Mouse (Mus musculus) c-Kit-negative CD71-positive TER-119-positive erythroid progenitor cells, embryonic 14.5 days (primary cell): ENCODE data around the gene Rtn4.
"Not testable (repeated sequence)": the region's sequence is repeated elsewhere in the genome, so short reads cannot be mapped to it uniquely, and the experiment has no call there.

Experiments used
- DNase-seq: peaks from one replicate; pipeline ENCODE4 v3.0.0-alpha.2; 2013; ENCODE audit warnings: low read depth, low spot score

The Rtn4 gene

DNA sequence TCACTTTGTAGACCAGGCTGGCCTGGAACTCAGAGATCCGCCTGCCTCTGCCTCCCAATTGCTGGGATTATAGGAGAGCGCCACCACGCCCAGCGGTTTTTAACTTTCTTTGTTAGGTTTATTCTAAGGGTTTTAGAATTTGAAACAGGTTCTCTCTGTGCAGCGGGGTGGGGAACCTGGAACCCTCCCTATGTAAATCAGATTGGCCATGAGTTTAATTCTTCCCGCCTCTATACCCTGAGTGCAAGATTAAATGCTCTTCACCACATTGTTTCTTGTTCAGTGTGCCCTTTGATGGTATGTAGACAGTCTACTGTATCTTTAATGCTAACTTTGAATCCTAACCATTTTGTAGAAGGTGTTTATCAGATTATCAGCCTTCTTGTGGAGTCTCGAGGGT is 21.4 kb downstream of the Rtn4 start:
- DNase-seq, result no peak

DNA sequence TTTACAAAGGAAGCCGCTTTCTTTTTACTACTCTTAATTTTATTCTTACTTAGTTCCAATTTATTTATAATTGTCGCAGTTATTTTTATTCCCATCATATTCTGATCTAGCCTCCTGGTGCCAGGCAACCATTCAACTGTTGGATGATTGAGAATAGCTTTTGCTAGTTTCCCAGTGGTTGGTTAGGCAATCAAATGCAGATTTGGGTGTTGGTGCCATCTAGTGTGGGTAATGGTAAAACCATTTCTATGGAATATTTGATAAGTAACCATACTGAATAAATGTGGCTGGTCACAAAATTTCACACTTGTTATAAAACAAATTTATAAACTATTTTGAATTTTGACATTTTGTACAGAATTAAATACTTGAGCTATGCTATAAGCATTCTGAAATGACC is 22.0 kb downstream of the Rtn4 start:
- DNase-seq, result no peak

DNA sequence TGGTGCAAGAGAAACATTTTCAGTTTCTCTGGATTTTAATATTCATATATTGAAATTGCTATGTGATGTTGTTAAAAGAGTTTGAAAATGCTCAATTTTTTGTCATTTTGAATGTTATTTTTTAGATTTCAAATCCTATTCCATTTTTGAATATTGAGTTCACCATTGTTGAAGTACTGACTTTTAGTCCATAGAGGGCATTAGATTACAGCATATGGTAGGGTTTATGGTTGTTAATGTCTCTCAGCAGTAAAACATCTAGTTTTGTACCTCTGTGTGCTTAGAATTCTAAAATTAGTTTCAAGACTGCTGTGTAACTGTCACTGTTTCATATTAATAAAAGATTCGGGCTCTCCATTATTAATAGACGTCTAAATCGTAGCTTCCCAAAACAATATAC is 22.8 kb downstream of the Rtn4 start:
- no peak for DNase-seq

- no peak for DNase-seq
These were observed 25.8 kb downstream of the Rtn4 start for GRCm38 (mm10) chr11:29718541-29718940.

- no peak for DNase-seq
These were observed 26.9 kb downstream of the Rtn4 start for GRCm38 (mm10) chr11:29719597-29719996.

GRCm38 (mm10) chr11:29724213-29724612 is 31.5 kb downstream of the Rtn4 start:
- peak; percentile 8 for DNase-seq

GRCm38 (mm10) chr11:29725167-29725566 is 32.4 kb downstream of the Rtn4 start:
- no peak for DNase-seq

DNA sequence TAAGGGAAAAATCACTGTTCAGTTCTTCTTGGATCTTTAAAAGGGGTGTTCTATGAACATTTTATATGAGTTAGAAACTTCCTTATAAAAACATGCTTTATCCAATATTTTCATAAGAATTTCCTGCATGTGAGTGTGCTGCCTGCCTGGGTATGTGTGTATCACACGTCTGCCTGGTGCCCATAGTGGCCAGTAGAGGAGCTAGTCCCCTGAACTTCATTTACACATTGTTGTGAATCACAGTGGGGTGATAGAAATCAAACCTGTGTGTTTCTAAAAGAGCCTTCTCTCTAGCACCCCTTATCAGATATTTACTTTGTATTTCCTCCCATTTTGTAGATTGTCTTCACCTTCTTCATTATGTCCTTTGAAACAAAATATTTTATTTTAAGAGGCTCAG is 32.9 kb downstream of the Rtn4 start:
- DNase-seq, result no peak

DNA sequence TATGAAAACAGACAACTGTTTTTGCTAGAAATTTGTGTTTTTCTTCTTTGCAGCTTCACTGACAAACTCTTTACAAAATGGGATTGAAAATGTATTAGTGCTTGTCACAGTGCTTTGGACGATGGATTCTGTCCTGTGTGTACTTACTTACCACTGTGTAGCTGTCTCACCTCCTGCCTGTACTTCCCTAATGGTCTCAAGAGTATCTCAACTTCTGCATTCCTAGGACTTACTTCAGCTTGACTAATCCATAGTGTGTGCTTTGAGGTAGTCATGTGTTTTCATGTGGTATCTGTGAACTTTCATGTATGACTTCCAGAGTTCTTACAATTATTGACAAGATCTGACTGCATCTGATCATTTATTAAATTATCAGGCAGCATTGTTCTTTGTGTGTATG is 35.2 kb downstream of the Rtn4 start:
- no peak for DNase-seq

GRCm38 (mm10) chr11:29739752-29740151 is 47.0 kb downstream of the Rtn4 start:
- no peak for DNase-seq

- no peak for DNase-seq
These were observed 52.1 kb downstream of the Rtn4 start for GRCm38 (mm10) chr11:29744760-29745430.

DNA sequence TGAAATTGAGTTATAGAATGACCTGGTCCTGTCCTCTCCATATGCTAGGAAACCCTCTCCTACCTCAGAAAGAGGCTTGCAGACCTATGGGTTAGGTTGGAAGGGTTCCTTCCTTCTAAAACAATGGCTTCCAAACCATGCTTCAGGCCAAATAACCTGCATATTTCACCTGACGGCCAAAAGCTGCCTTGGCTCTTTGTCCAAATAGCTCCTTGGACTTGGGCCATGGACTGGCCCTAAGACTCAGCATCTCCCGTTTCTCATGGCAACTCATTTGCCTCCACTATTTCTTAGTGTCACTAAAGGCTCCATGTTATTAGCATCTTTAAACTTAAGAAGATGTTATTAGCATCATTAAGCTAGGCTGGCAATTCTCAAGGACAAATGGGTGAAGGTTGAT is 52.8 kb downstream of the Rtn4 start:
- DNase-seq, result no peak

- no peak for DNase-seq
These were observed 53.5 kb downstream of the Rtn4 start for GRCm38 (mm10) chr11:29746203-29746602.

DNA sequence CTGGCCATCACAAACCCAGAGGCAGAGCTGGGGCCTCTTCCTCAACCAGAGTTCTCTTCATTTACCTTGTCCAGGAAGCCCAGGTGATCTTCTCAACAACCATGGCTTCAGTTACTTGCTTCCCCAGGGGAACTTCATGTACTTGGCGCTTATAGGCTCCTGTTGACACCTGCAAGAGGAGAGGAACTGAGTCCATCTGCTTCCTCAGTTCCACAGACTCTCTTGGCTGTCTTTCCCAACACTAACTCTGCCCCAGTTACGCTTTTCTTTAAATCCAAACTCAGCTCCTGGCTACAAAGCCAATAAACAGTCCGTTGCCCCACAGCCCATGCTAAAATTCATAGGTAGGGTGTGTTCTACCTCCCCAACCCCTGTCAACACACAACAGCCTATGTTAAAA is 54.6 kb downstream of the Rtn4 start:
- no peak for DNase-seq

DNA sequence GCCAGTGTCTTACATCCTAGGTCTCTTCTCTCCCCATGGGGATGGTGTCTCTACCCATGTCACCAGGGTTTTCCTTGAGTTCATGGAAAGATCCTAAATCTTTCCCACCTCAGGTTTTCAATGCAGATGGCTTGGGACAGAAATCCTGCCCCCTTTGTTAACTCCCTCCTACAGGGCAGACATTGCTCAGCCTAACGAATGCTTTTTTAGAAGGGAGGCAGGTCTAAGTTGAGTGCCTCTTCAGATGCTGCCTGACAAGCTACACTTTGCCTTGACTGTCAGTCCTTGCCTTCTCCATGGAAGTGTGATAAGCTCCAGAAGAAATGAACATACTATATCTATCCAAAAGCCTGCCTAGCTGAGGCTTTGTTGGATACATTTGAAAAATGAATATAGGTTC is 55.1 kb downstream of the Rtn4 start:
- DNase-seq, result no peak

DNA sequence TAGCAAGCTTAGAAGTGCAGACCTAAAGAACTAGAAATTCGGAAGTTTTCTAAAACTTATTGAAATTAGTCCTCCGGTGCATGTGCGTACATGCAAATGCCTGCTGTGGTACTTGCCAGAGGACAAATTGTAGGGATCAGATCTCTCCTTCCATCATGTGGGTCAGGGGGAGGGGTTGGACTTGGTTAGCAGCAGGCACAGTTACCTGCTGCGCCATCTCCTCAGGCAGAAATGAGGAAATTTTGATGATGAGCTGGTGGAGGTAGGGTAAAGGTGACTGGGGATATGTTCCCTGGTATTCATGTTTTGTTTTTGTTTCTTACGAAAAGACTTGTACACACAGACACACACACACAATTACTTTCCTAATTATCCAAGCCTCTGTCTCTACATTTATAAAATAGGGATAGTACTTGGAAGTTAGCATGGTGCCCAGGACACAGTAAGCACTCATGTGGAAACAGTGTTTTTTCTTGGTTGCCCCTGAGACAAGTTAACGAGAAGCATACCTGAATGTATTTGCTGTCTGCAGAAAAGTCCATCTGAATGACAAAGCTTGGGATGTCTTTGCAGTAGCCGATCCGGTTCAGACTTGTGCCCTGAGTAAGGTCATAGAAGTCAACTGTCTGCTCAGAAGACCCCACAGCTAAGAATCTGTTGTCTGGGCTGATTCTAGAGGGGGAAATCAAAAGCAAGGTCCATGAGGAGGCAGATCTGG is 56.2 kb downstream of the Rtn4 start:
- no peak for DNase-seq

DNA sequence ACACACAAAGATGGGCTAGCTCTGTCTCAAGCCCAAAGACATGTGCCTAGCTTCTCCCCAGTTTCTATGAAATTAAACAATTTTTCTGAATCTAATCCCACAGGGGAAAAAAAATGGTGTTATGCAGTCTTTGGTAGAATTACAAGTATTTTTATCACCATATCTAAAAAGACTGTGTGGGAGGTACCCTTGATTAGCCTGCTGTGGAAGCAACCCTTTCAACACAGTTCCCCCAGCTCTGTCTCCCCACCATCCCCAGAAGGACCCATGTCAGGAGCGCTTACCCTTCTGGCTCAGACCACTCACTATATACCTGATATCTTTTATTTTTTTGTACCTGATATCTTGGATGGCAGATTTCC is 56.7 kb downstream of the Rtn4 start:
- no peak for DNase-seq

GRCm38 (mm10) chr11:29751013-29751412 is 58.3 kb downstream of the Rtn4 start:
- DNase-seq, result no peak

DNA sequence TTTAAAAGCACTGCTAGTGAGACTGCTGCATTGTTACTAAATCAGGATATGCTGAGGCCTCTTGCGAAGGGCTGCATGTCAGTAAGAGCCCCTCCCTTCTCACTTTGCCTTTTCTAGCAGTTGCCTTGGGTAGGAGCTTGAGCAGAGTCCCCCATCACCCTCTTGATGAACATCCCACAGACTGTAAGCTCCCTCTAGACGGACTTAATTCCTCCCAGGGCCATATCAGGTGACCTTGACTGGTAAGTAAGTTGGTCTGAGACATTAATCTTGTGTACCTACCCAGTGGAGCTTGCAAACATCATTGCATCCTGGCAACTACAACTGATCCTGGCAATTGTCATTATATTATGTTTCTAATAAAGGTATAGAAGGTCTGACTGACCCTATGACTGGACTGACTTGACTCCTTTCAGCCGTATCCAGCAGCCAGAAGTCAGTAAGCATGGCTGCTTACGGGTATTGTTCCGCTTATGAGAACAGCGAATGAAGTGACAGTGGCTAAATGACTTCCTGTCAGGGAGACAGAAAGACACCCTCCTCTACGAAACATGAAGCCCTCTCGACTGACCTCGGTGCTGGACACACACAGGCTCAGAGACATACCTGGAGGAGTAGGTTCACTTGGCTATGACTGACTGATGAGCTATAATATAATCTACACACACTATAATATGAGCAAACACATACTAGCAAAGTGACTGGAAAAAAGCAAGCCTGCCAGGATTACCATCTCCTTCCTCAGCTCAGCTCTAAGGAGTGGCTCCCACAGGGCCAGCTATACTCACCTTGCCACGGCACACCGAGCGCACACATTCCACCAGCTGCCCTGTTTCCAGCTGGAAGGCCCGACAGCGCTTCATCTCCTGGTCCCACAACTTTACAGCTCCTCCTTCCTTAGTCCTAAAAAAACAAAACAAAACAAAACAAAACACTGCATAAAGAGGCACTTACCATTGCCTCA is 59.2 kb downstream of the Rtn4 start:
- DNase-seq, result no peak

DNA sequence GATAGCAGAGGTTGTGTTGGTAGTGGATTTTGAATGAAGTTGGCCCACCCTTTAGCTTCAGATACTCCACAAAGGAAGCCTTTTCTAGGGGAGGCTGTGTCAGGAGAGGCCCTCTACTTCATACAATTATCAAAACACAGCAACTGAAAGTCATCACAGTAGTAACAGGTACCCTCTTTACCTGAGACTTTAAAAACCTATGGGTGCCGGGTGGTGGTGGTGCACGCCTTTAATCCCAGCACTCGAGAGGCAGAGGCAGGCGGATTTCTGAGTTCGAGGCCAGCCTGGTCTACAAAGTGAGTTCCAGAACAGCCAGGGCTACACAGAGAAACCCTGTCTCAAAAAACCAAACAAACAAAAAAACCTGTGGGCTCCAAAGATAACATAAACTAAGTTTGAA is 63.3 kb downstream of the Rtn4 start:
- not testable (repeated sequence) for DNase-seq

GRCm38 (mm10) chr11:29758617-29759016 is 65.9 kb downstream of the Rtn4 start:
- DNase-seq, result no peak

GRCm38 (mm10) chr11:29761387-29761786 is 68.6 kb downstream of the Rtn4 start:
- no peak for DNase-seq
